25 mouse cellular contexts compared by ENCODE assay signal in the genomic region with DNA sequence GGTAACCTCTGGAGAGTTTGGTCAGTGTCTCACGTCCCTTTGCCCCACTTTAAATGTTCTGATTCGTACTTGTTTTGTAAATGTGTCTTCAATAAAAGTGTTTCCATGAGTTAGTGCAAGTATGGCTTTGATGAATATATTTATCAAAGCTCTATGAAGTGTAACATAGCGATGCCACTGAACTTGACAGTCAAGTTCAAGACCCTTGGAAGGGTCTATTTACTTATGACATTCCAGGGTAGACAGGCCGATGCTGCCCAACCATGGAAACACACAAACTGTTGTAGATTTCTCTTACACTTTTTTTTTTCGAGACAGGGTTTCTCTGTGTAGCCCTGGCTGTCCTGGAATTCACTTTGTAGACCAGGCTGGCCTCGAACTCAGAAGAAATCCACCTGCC.
"Had no signal": no experiment of that assay in that cellular context is flagged by ENCODE, and none has a peak within 500 bp of the region (broad histone marks: within the 10 kb centered on the region; RNA-seq: fewer than 3 reads in every experiment).

No protein-coding gene starts in this region.

- ATAC-seq: hindbrain, postnatal 0 days; intestine, embryonic 16.5 days had no signal

- H3K9ac ChIP-seq: forebrain, postnatal 0 days; heart, embryonic 13.5 days; heart, embryonic 15.5 days; hindbrain, embryonic 13.5 days; hindbrain, embryonic 15.5 days; kidney, embryonic 15.5 days; limb, embryonic 13.5 days had no signal

- H3K36me3 ChIP-seq: hindbrain, embryonic 13.5 days; hindbrain, embryonic 15.5 days; kidney, embryonic 15.5 days; limb, embryonic 13.5 days had no signal

- H3K4me1 ChIP-seq: kidney, embryonic 15.5 days had no signal

- H3K4me3 ChIP-seq: heart, adult 2 months; heart, embryonic 13.5 days; heart, embryonic 15.5 days; hindbrain, embryonic 13.5 days; hindbrain, embryonic 15.5 days; kidney, embryonic 15.5 days; limb, embryonic 13.5 days had no signal

- H3K9me3 ChIP-seq: heart, embryonic 13.5 days; heart, embryonic 15.5 days; hindbrain, embryonic 13.5 days; hindbrain, embryonic 15.5 days; kidney, embryonic 15.5 days; limb, embryonic 13.5 days had no signal

- H3K27ac ChIP-seq: heart, adult 2 months; heart, embryonic 13.5 days; heart, embryonic 15.5 days; hindbrain, embryonic 13.5 days; hindbrain, embryonic 15.5 days; hindbrain, postnatal 0 days; kidney, embryonic 15.5 days; kidney, postnatal 0 days; limb, embryonic 13.5 days had no signal

- DNase-seq: forebrain, postnatal 0 days; gastrocnemius, postnatal 14 days; gastrocnemius, postnatal 36 days; heart, adult 11 months; heart, adult 2 months; heart, postnatal 14 days; heart, postnatal 36 days; kidney, adult 11 months; kidney, adult 2 months; kidney, adult 9 months; kidney, postnatal 14 days; kidney, postnatal 36 days; layer of hippocampus, adult 9-11 months; layer of hippocampus, postnatal 36 days; left cerebral cortex, postnatal 4 days had no signal

- H3K27me3 ChIP-seq: heart, embryonic 13.5 days; heart, embryonic 15.5 days; hindbrain, embryonic 15.5 days; kidney, embryonic 15.5 days; limb, embryonic 13.5 days had no signal

- H3K4me2 ChIP-seq: heart, embryonic 11.5 days; heart, embryonic 13.5 days; heart, embryonic 15.5 days; hindbrain, embryonic 13.5 days; hindbrain, embryonic 15.5 days; kidney, embryonic 15.5 days; limb, embryonic 13.5 days had no signal
